Mouse (Mus musculus): ENCODE measurements around the gene Zfp358.

- TF ChIP-seq POLR2A (IDR thresholded peaks at IDR 0.05; ENCODE audit: low read depth, low read length) = no peak
- peak; percentile 48; the same call in 1 of the 2 replicates for TF ChIP-seq CTCF (IDR thresholded peaks at IDR 0.05; ENCODE audit: extremely low read depth, insufficient read length, insufficient replicate concordance, low read depth, low read length)
These were observed 28.6 kb upstream of the Zfp358 start for GRCm38 (mm10) chr8:3464309-3464708.
